Mouse (Mus musculus) G1E (cell line): ENCODE results near the gene Camk2g.

Experiments
- CTCF ChIP-seq: IDR thresholded peaks from 2 replicates; pipeline ENCODE4 v1.5.1; 2012; ENCODE audit warnings: low read depth, low read length, inconsistent platforms, mixed read lengths
- GATA1 ChIP-seq: IDR thresholded peaks from 2 replicates; pipeline ENCODE4 v1.6.1; 2012; ENCODE audit warnings: borderline replicate concordance, low read length, inconsistent platforms, mixed read lengths
- GATA2 ChIP-seq: IDR thresholded peaks from 2 replicates; pipeline ENCODE4 v1.6.1; 2012; ENCODE audit warnings: low read depth, low read length, inconsistent platforms, borderline replicate concordance
- POLR2AphosphoS5 ChIP-seq: IDR thresholded peaks from 2 replicates; pipeline ENCODE4 v1.6.1; 2012; ENCODE audit warnings: low read depth, low read length, inconsistent platforms; ENCODE audit not compliant: insufficient replicate concordance
- TAL1 ChIP-seq: conservative IDR thresholded peaks from 2 replicates; pipeline ENCODE4 v1.6.1; 2012; ENCODE audit warnings: low read depth, low read length, inconsistent platforms, mixed read lengths

- TF ChIP-seq CTCF (no peak), GATA1 (no peak), TAL1 (no peak), GATA2 (no peak), POLR2AphosphoS5 (no peak)
Measured at GRCm38 (mm10) chr14:20772808-20773207, 21.1 kb downstream of the Camk2g start.
